Mouse (Mus musculus) MEL (cell line): ENCODE data around the gene Hp. TPM values are rescaled to one million over a fixed set of nuclear protein-coding genes. Genes with fewer than 3 reads are reported as not detected.

Experiments
- DNase-seq: peaks from one replicate; pipeline ENCODE4 v3.0.0; 2011; ENCODE audit warnings: low read depth, low spot score
- H3K27ac ChIP-seq: 2 replicates; pipeline ENCODE4 v1.5.1; 2012; ENCODE audit warnings: low read depth, mild to moderate bottlenecking, control low read depth, low read length, moderate library complexity; ENCODE audit not compliant: control insufficient read depth
- H3K27me3 ChIP-seq, 2 experiments: fragments of 150-350 bp in 1 of 2; sonication (generic) in 1 of 2; 2 replicates each; pipeline ENCODE4 v1.6.1; 2012; ENCODE audit warnings: low read length in 2 of 2, mild to moderate bottlenecking in 2 of 2, improper control_type of control experiment in 1 of 2, moderate library complexity in 1 of 2; ENCODE audit not compliant: insufficient read depth in 2 of 2, control insufficient read depth in 1 of 2
- H3K36me3 ChIP-seq, 2 experiments: 2 replicates each; pipeline ENCODE4 v1.6.1; 2012 to 2014; ENCODE audit warnings: low read length in 2 of 2, improper control_type of control experiment in 1 of 2, inconsistent platforms in 1 of 2, mild to moderate bottlenecking in 1 of 2; ENCODE audit not compliant: insufficient read depth in 2 of 2, control insufficient read depth in 1 of 2
- H3K4me1 ChIP-seq, 2 experiments: fragments of 150-350 bp in 1 of 2; sonication (generic) in 1 of 2; 2 replicates each; pipeline ENCODE4 v1.6.1; 2012; ENCODE audit warnings: low read length in 2 of 2, improper control_type of control experiment in 1 of 2, mild to moderate bottlenecking in 1 of 2; ENCODE audit not compliant: insufficient read depth in 2 of 2, control insufficient read depth in 1 of 2
- H3K4me3 ChIP-seq, 2 experiments: fragments of 150-350 bp in 1 of 2; sonication (generic) in 1 of 2; 2 replicates each; pipeline ENCODE4 v1.5.1; 2012; ENCODE audit warnings: low read depth in 2 of 2, low read length in 2 of 2, mild to moderate bottlenecking in 2 of 2, moderate library complexity in 2 of 2, control low read depth in 1 of 2, improper control_type of control experiment in 1 of 2; ENCODE audit not compliant: control insufficient read depth in 1 of 2, insufficient read depth in 1 of 2
- H3K79me2 ChIP-seq: 2 replicates; pipeline ENCODE4 v1.6.1; 2012; ENCODE audit warnings: mild to moderate bottlenecking, low read length, moderate library complexity; ENCODE audit not compliant: control insufficient read depth, poor library complexity, insufficient read depth
- H3K9ac ChIP-seq: 2 replicates; pipeline ENCODE4 v1.6.1; 2012; ENCODE audit warnings: low read depth, mild to moderate bottlenecking, control low read depth, low read length, moderate library complexity; ENCODE audit not compliant: control insufficient read depth, poor library complexity, severe bottlenecking
- H3K9me3 ChIP-seq: fragments of 150-350 bp; sonication (generic); replicated peaks from 2 replicates; pipeline ENCODE4 v1.6.1; 2012; ENCODE audit warnings: mild to moderate bottlenecking, low read length, improper control_type of control experiment, moderate library complexity; ENCODE audit not compliant: insufficient read depth
- BHLHE40 ChIP-seq: IDR thresholded peaks from 2 replicates; pipeline ENCODE4 v1.6.1; 2012; ENCODE audit warnings: low read depth, mild to moderate bottlenecking, inconsistent platforms, low read length, improper control_type of control experiment, borderline replicate concordance
- CTCF ChIP-seq, 3 experiments: IDR thresholded peaks in 2 of 3; conservative IDR thresholded peaks in 1 of 3; 2 replicates each; pipeline ENCODE4 v1.5.1; 2011 to 2012; ENCODE audit warnings: low read length in 3 of 3, low read depth in 2 of 3, mild to moderate bottlenecking in 2 of 3, improper control_type of control experiment in 1 of 3, inconsistent platforms in 1 of 3, mixed read lengths in 1 of 3, moderate library complexity in 1 of 3; ENCODE audit not compliant: control insufficient read depth in 1 of 3, insufficient read depth in 1 of 3, poor library complexity in 1 of 3, severe bottlenecking in 1 of 3
- E2F4 ChIP-seq: IDR thresholded peaks from 2 replicates; pipeline ENCODE4 v1.6.1; 2011; ENCODE audit warnings: low read depth, low read length, improper control_type of control experiment, borderline replicate concordance
- EP300 ChIP-seq, 2 experiments: IDR thresholded peaks; 2 replicates each; pipeline ENCODE4 v1.6.1; 2011; ENCODE audit warnings: improper control_type of control experiment in 2 of 2, low read length in 2 of 2, low read depth in 1 of 2, mild to moderate bottlenecking in 1 of 2
- ETS1 ChIP-seq: IDR thresholded peaks from 2 replicates; pipeline ENCODE4 v1.6.1; 2012; ENCODE audit warnings: low read depth, mild to moderate bottlenecking, inconsistent platforms, low read length, improper control_type of control experiment, moderate library complexity
- GATA1 ChIP-seq: IDR thresholded peaks from 2 replicates; pipeline ENCODE4 v1.6.1; 2011; ENCODE audit warnings: low read depth, low read length, improper control_type of control experiment
- HCFC1 ChIP-seq: IDR thresholded peaks from 2 replicates; pipeline ENCODE4 v1.6.1; 2012; ENCODE audit warnings: low read depth, mild to moderate bottlenecking, inconsistent platforms, low read length, improper control_type of control experiment, moderate library complexity
- KAT2A ChIP-seq: conservative IDR thresholded peaks from 2 replicates; pipeline ENCODE4 v1.6.1; 2012; ENCODE audit warnings: low read depth, low read length, improper control_type of control experiment, inconsistent platforms
- MAFK ChIP-seq: IDR thresholded peaks from 2 replicates; pipeline ENCODE4 v1.6.1; 2011; ENCODE audit warnings: low read depth, mild to moderate bottlenecking, low read length, improper control_type of control experiment, borderline replicate concordance
- MAZ ChIP-seq: IDR thresholded peaks from 2 replicates; pipeline ENCODE4 v1.6.1; 2012; ENCODE audit warnings: low read depth, mild to moderate bottlenecking, inconsistent platforms, low read length, improper control_type of control experiment
- MEF2A ChIP-seq: IDR thresholded peaks from 2 replicates; pipeline ENCODE4 v1.6.1; 2014; ENCODE audit warnings: low read depth, mild to moderate bottlenecking, inconsistent platforms, low read length, improper control_type of control experiment; ENCODE audit not compliant: poor library complexity, insufficient replicate concordance, severe bottlenecking; ENCODE audit errors: extremely low read depth
- MXI1 ChIP-seq: IDR thresholded peaks from 2 replicates; pipeline ENCODE4 v1.6.1; 2011; ENCODE audit warnings: mild to moderate bottlenecking, low read depth, low read length, improper control_type of control experiment
- MYC ChIP-seq: IDR thresholded peaks from 2 replicates; pipeline ENCODE4 v1.6.1; 2011; ENCODE audit warnings: low read depth, mild to moderate bottlenecking, low read length, improper control_type of control experiment, moderate library complexity
- NELFE ChIP-seq: IDR thresholded peaks from 2 replicates; pipeline ENCODE4 v1.6.1; 2011; ENCODE audit warnings: low read depth, low read length, improper control_type of control experiment
- NRF1 ChIP-seq: IDR thresholded peaks from 2 replicates; pipeline ENCODE4 v1.6.1; 2014; ENCODE audit warnings: low read depth, mild to moderate bottlenecking, inconsistent platforms, low read length, improper control_type of control experiment, moderate library complexity; ENCODE audit not compliant: poor library complexity, insufficient read depth, severe bottlenecking
- POLR2A ChIP-seq, 2 experiments: IDR thresholded peaks; 2 replicates each; pipeline ENCODE4 v1.6.1; 2011 to 2012; ENCODE audit warnings: low read length in 2 of 2, mild to moderate bottlenecking in 2 of 2, control low read depth in 1 of 2, improper control_type of control experiment in 1 of 2, low read depth in 1 of 2, moderate library complexity in 1 of 2; ENCODE audit not compliant: control insufficient read depth in 1 of 2, insufficient read depth in 1 of 2, poor library complexity in 1 of 2
- POLR2AphosphoS2 ChIP-seq: IDR thresholded peaks from 2 replicates; pipeline ENCODE4 v1.6.1; 2011; ENCODE audit warnings: low read length, improper control_type of control experiment
- SIN3A ChIP-seq: IDR thresholded peaks from 2 replicates; pipeline ENCODE4 v1.6.1; 2012; ENCODE audit warnings: low read length, improper control_type of control experiment, inconsistent platforms
- SMC3 ChIP-seq: IDR thresholded peaks from 2 replicates; pipeline ENCODE4 v1.6.1; 2011; ENCODE audit warnings: low read depth, low read length, improper control_type of control experiment
- TAL1 ChIP-seq: IDR thresholded peaks from 2 replicates; pipeline ENCODE4 v1.6.1; 2012; ENCODE audit warnings: mild to moderate bottlenecking, inconsistent platforms, low read length, moderate library complexity, mixed read lengths
- TCF12 ChIP-seq: IDR thresholded peaks from 2 replicates; pipeline ENCODE4 v1.6.1; 2014; ENCODE audit warnings: low read depth, mild to moderate bottlenecking, inconsistent platforms, low read length, improper control_type of control experiment, moderate library complexity
- UBTF ChIP-seq: IDR thresholded peaks from 2 replicates; pipeline ENCODE4 v1.6.1; 2012; ENCODE audit warnings: low read depth, mild to moderate bottlenecking, inconsistent platforms, low read length, improper control_type of control experiment, moderate library complexity, borderline replicate concordance; ENCODE audit not compliant: insufficient read depth
- polyA plus RNA-seq, 2 experiments: library from polyadenylated mRNA; stranded (reverse) in 1 of 2; unstranded in 1 of 2; fragments of >175 nt in 1 of 2; fragments of >200 nt in 1 of 2; gene quantifications; 2 replicates each; pipeline versions ENCODE4 v1.2.1 to v1.2.4; 2012; ENCODE audit warnings: low replicate concordance in 2 of 2, low read depth in 1 of 2; ENCODE audit not compliant: insufficient read length in 2 of 2, insufficient read depth in 1 of 2, missing spikeins in 1 of 2
- total RNA-seq: library from RNA; depleted of rRNA; stranded (reverse); fragments of 300-350 nt; gene quantifications from 2 replicates; pipeline ENCODE4 v1.2.3, GENCODE M21; 2012

The Hp gene
- total and polyA plus RNA-seq, 3 experiments: 0.08 to 0.19 TPM; not detected in 1

DNA sequence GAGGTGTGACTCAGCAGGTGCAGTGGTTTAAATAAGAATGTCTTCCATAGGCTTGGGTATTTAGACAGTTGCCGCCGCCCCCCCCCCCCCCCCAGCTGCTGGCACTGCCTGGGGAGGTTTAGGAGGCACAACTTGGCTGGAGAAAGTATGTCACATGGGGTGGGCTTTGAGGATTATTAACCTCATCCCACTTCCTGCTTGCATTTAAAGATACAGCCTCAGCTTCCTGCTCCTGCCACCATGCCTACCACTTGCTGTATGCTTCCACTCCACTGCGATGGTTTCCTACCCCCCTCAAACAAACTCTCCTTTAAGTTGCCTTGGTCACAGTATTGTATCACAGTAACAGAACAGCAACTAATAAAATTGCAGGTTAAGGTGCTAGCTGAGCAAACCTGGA, 34.9 kb downstream of the Hp start:
- H3K79me2 ChIP-seq: no peaks in the 10 kb centered on the region
- no peak for DNase-seq
- TF ChIP-seq TCF12 (no peak), E2F4 (no peak), UBTF (no peak), POLR2AphosphoS2 (no peak), ETS1 (no peak), MEF2A (no peak), MYC (no peak), POLR2A (IDR thresholded peaks at IDR 0.05; ENCODE audit: control insufficient read depth in 1 of 2, insufficient read depth in 1 of 2, low read depth in 1 of 2, low read length in 2 of 2, poor library complexity in 1 of 2) (no peak), NRF1 (no peak), HCFC1 (no peak), BHLHE40 (no peak), MXI1 (no peak), MAFK (no peak), MAZ (no peak), TAL1 (no peak)

DNA sequence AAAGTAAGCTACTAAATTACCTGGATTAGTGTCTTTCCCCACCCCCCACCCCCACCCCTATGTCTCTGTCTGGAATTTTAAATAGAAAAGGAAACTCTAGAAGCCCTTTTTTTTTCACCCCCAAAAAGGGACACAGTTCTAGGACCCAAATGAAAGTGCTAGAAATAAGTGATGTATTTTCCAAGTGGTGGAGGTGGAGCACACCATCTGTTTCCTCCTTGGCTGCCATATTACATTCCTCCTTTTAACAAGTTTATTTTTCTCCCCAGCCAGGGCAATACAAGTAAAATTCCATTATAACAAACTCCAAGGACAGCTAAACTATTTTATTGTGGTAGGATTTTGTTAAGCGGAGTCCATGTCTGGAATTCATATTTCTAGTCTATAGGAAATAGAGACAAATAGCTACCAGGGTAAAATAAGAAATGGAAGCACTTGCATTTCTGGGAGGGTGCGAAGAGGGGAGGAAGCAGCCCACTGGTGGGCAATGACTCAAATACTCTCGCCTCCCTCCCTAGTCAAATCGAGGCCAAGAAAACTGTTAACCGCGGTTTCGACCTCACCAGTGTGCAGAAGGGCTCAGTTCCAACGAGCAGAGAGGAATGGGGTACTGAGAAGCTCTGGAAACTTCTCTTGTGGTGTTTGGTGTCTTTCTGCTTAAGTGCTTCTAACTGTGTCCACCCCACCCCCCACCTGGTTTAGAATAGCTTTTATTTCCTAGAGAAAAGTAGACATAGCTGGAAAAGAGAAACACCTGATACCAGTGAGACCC, 36.0 kb downstream of the Hp start:
- no peaks in the 10 kb centered on the region for H3K79me2 ChIP-seq
- DNase-seq: no peak
- H3K9me3 ChIP-seq: no peaks in the 10 kb centered on the region
- H3K27ac ChIP-seq: no peak overlapping the region
- H3K9ac ChIP-seq: no peak overlapping the region
- no peak for TF ChIP-seq GATA1
- no peak for TF ChIP-seq SIN3A
- TF ChIP-seq NELFE: no peak
- TF ChIP-seq MAZ: no peak
- TF ChIP-seq KAT2A: no peak
- no peak for TF ChIP-seq EP300 (IDR thresholded peaks at IDR 0.05; ENCODE audit: low read depth in 1 of 2, low read length in 2 of 2)
- TF ChIP-seq SMC3: no peak
- no peak for TF ChIP-seq MXI1
- TF ChIP-seq POLR2AphosphoS2: no peak
- no peak for TF ChIP-seq CTCF (IDR thresholded peaks at IDR 0.05 in 2 of 3, conservative IDR thresholded peaks at IDR 0.05 in 1 of 3; ENCODE audit: control insufficient read depth in 1 of 3, insufficient read depth in 1 of 3, low read depth in 2 of 3, low read length in 3 of 3, poor library complexity in 1 of 3, severe bottlenecking in 1 of 3)
- no peak for TF ChIP-seq TAL1
- no peak for TF ChIP-seq MYC
- H3K27me3 ChIP-seq: no peaks in the 10 kb centered on the region
- H3K4me1 ChIP-seq: peaks cover 0 to 12% of the 10 kb centered on the region in 2 experiments; a peak in 2 of 4 replicates
- H3K36me3 ChIP-seq: no peaks in the 10 kb centered on the region; a peak in 2 of 4 replicates
- H3K4me3 ChIP-seq: no peak overlapping the region

More for the DNA sequence above, 34.9 kb downstream of the Hp start:
- Histone ChIP-seq H3K36me3 (no peaks in the 10 kb centered on the region; a peak in 2 of 4 replicates), H3K4me1 (peaks cover 0 to 12% of the 10 kb centered on the region in 2 experiments; a peak in 2 of 4 replicates), H3K9me3 (no peaks in the 10 kb centered on the region), H3K4me3 (no peak overlapping the region), H3K27ac (no peak overlapping the region), H3K9ac (no peak overlapping the region), H3K27me3 (no peaks in the 10 kb centered on the region)
